Mouse (Mus musculus) c-Kit-positive CD71-negative TER-119-negative erythroid progenitor cells, embryonic 14.5 days (primary cell): ENCODE data around the gene Map10.

ENCODE experiments used
- DNase-seq: peaks from one replicate; pipeline ENCODE4 v3.0.0-alpha.2; 2013; ENCODE audit warnings: low read depth

The Map10 gene

GRCm38 (mm10) chr8:125670420-125670819 is 802 bp downstream of the Map10 start:
- no peak for DNase-seq

GRCm38 (mm10) chr8:125670906-125671305 is 1.3 kb downstream of the Map10 start:
- DNase-seq = no peak

DNA sequence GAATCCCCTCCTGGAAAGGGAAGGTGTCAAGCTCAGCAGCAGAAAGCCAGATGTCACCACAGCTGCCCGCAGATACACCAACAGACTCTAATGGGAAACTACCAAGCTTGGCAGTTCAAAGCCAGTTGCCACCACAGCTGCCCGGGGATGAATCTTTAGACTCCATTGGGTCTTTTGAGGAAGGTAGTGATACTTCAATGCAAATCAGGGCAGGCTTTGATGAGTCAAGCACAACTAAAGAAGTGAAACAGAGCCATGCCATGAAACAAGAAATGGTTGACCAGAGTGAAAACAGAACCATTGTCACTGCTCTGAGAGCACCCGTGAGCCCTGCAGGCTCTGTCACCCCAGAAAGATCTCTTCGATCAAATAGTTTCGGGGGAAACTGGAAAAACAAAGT is 1.8 kb downstream of the Map10 start:
- no peak for DNase-seq

GRCm38 (mm10) chr8:125675796-125676195 is 6.2 kb downstream of the Map10 start:
- no peak for DNase-seq

- DNase-seq = no peak
Observed at GRCm38 (mm10) chr8:125677484-125677883, 7.9 kb downstream of the Map10 start.

GRCm38 (mm10) chr8:125678854-125679648 is 9.4 kb downstream of the Map10 start:
- DNase-seq = no peak

GRCm38 (mm10) chr8:125680851-125681408 is 11.3 kb downstream of the Map10 start:
- DNase-seq = no peak

- no peak for DNase-seq
Observed at GRCm38 (mm10) chr8:125685216-125685760, 15.7 kb downstream of the Map10 start.

GRCm38 (mm10) chr8:125686221-125686865 is 16.7 kb downstream of the Map10 start:
- no peak for DNase-seq

DNA sequence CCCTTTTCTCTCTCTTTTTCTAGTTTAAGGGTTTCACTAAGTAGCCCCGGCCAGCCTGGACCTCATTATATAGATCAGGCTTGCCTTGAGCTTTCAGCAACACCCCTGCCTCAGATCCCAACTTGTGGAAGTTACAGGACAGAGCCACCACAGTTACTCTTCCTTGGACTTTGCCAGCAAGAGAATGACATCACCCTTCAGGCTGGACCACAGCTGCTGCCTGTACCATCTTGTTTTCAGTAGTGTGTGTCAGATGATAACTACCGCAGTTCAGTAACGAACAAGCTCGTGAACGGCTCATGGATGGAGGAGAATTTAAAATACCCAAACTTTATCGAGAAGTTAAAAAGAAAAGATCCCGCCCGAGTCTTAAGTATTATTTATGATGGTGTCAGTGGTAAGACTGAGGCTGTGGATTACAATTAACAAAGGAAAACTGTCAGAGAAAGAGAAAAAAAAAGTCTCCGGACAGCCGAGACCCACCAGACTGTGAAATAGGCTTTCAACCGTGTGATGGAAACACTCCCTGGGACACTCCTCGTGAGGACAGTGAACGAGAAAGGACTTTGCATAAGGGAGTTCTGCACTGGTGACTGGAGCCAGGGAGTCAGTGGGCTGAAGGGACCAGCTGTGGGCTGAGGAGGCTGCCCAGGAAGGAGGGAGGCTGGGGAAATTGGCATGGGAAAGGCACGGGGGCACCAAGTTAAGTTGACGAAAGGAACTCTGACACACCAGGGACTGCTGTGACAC is 20.7 kb downstream of the Map10 start:
- DNase-seq = no peak

DNA sequence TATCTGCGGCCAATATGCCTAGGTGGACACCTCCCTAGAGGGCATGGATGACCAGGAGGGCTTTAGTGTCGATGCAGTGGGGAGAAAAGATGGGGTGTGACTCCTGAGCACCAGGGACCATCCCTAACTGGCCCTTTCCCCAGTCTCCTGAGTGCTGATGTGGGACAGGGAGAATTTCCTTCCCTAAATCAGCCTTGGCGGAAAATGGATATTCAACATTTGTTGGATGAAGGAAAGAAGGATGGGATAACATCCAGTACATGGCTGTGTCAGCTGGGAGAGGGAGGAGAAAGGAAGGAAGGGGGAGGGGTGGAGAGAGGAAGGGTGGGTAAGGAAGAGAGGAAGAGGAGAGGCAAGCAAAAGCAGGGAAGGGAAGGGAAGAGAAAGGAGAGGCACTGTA is 21.3 kb downstream of the Map10 start:
- no peak for DNase-seq

DNA sequence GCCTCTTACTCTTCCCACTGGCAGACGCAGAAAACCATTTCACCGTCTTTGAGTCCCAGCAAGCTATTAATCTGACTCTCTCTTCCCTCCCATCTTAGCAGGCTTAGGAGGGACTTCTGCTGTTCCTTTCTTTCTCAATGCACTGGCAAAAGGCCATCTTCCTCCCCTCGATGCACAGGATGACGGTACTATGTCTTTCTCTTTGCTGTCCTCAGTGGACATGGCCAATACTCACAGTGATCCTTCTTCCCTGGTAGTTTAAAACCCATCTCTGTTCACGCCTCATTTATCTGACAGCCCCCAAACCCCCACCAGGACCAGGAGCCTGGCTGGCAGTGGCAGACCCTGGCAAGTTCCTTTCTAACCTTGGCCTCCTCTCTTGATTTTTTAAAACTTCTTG is 22.8 kb downstream of the Map10 start:
- DNase-seq = no peak

DNA sequence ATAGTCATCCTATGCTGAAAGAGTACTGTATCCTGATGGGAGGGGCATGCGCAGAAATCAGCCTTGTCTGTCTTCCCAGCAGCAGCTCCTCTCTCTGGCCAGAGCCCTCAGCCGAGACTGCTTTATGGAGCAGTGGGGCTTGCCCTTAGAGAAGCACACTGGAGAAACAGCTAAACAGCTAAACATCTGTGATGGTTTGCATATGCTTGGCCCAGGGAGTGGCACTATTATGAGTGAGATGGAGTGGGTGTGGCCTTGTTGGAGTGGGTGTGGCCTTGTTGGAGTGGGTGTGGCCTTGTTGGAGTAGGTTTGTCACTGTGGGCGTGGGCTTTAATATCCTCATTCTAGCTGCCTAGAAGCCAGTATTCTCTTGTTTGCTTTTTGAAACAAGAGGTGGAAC is 23.6 kb downstream of the Map10 start:
- DNase-seq = no peak

GRCm38 (mm10) chr8:125695951-125696350 is 26.3 kb downstream of the Map10 start:
- DNase-seq = no peak

DNA sequence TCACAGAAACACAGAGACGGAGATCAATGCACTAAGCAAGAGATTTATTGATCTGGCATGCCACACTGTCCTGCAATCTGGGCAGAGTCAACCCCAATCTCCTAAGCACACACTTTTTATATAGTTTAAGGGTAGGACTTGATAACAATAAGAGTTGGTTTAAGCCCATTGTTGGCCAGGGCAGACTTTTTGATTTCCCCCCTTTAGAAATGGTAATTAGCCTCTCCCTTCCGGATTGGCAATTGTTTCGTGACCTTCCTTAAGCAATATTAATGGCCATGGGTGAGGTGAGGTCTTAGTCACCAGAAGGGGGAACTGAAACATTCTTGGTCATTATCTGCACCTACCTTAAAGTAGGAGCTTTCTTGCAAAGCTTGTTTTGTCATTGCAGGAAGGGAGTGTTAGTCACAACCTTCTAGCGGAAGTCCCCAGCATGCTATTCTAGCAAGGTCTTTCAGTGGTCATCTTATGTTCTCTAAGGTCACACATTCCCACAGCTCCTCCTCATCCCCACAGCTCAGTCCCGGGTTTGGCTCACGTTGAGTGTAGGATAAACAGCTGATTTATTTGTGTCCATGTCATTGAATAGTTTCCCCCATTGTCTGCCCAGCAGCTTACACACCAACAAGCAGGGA is 29.9 kb downstream of the Map10 start:
- DNase-seq = no peak

GRCm38 (mm10) chr8:125700407-125700806 is 30.8 kb downstream of the Map10 start:
- DNase-seq = no peak

GRCm38 (mm10) chr8:125702868-125703473 is 33.4 kb downstream of the Map10 start:
- no peak for DNase-seq

- no peak for DNase-seq
Observed at GRCm38 (mm10) chr8:125704434-125704833, 34.8 kb downstream of the Map10 start.

- no peak for DNase-seq
Observed at GRCm38 (mm10) chr8:125705816-125706215, 36.2 kb downstream of the Map10 start.

- no peak for DNase-seq
Observed at GRCm38 (mm10) chr8:125709171-125709570, 39.6 kb downstream of the Map10 start.

DNA sequence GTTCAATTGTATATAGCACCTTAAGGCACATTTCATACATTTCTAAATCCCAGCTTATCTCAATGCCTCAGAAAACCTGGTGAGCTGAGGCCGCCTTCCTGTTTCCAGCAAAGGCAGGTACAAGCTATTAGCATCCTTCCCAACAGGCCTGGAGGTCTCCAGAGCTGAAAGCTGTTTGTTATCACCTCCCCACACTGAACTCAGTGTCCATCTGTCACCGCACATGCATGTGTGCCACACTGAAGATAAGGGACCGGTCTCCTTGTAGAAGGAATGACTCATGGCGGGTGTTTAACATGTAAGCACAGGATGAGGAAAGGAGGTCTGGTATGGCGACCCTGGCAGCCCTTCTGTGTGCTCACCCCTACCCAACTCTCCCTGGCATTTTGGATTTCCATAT is 41.9 kb downstream of the Map10 start:
- DNase-seq = no peak
